Mouse (Mus musculus): ENCODE measurements around the gene Senp6. TPM values are rescaled to one million over a fixed set of nuclear protein-coding genes. Genes with fewer than 3 reads are reported as not detected.
A peak's percentile ranks its signal among the peaks of the same experiment; 100 is the strongest.
"Not testable (repeated sequence)": the region's sequence is repeated elsewhere in the genome, so short reads cannot be mapped to it uniquely, and the experiment has no call there.

Gene Senp6
- total RNA-seq (2021), result 100 to 1,000 TPM; 119 to 131 TPM

DNA sequence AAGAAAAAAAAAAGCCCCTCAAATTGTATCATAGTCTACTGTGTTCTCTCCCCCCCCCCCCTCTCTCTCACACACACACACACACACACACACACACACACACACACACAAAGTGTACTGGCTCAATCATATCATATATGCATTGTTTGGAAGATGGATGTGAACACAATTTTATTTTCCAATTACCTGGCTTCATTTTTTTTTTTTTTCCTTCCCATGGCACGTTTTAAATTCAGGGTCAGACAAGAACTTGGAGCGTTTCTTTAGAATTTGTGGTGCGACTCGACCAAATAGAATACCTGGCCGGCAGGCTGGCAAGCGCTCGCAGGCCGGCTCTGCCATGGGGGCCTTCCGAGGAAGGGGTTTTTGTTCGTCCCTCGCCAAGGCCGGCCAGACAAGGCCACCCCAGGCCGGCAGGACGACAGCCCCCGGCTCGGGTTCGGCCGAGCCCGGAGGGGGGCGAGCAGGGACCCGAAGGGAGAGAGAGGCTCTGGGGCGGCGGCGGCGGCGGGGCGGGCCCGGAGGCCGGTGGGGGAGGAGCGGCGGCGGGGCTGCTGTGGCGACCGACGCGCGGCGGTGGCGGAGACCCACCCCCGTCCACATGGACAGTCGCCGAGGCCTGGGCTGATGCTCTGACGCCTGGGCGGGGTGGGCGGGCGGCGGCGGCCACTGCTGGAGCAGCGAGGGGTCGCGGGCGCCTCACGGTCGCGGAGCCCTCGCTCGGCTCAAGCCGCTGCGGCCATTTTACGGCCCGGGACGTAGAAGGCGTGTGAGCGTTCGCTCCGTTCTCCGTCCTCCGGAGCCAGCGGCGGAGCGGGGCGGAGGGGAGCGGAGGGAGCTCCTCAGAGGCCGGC is at the start of gene Senp6:
Gene Senp6 (plus strand): TSS at position 537 of the 854 bp plus-strand sequence.
- intact Hi-C loops (cut with DNase I), result no loop called here
- peak; percentile 85 for DNase-seq

DNA sequence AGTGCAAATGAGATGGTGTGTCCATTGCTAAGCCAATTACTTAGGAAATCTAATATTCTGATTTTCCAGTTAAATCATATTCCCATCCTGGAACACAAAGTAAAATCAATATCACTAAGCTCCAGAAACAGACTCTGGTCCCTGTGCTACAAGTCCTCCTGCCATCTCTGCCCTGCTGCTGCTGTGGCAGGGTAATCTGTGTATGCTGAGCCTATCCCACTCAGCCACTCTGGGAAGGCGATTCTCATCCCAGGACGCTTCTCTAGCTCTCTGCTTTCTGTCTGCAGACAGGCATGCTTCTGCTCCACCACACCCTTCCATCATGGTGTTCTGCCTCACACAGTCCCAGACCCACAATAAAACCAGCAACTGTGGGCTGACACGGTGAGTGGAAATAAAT is 46.3 kb upstream of the Senp6 start:
- intact Hi-C loops (cut with DNase I), result no loop called here
- DNase-seq, result no peak

DNA sequence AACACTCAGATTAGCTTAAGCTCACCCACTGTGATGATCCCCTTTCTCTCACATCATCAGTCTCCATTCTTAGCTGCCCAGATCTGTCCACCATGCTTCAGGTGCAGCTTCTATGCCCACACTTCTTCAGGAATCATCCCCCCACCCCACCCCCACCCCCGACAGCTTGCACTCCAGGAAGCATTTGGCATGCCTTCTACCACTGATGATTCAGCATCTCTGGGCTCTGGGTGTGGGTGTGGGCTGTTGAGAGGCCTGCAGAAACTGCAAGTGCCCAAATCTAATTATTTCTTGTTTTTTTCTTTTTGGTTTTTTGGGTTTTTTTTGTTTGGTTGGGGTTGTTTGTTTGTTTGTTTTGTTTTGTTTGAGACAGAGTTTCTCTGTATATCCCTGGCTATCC is 45.1 kb upstream of the Senp6 start:
- intact Hi-C loops (cut with DNase I), result no loop called here
- DNase-seq, result no peak

DNA sequence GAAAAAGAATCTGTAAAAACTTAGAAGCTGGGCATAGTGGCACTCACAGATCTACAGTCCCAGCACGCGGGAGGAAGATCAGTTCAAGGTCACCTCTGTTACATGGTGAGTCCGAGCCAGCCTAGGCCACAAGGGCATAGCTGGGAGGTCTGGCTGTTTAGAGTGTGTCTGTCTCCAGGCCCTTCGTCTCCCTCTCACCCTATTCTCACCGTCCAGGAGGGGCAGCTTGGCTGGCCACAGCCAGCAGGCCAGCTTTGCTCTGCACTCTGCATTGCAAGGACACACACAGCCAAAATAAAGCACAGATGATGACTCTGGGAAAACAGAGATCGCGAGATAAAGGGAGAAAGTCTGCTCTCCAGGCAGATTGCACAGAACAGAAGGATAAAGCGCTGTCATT is 43.9 kb upstream of the Senp6 start:
- no peak for DNase-seq
- intact Hi-C loops (cut with DNase I), result no loop called here

DNA sequence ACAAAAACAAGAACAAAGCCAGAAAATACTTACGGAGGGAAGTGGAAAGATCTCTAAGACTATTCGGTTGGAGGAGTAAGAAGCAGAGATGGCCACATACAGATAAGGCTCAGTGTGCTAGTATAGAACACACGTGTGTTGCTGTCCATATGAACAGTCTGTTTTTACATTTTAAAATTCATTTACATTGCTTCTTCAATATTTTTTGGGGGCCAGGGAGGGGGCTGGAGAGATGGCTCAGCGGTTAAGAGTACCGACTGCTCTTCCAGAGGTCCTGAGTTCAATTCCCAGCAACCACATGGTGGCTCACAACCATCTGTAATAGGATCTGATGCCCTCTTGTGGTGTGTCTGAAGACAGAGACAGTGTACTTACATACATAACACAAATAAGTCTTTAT is 41.4 kb upstream of the Senp6 start:
- intact Hi-C loops (cut with DNase I); DNase-seq: not testable (repeated sequence)

DNA sequence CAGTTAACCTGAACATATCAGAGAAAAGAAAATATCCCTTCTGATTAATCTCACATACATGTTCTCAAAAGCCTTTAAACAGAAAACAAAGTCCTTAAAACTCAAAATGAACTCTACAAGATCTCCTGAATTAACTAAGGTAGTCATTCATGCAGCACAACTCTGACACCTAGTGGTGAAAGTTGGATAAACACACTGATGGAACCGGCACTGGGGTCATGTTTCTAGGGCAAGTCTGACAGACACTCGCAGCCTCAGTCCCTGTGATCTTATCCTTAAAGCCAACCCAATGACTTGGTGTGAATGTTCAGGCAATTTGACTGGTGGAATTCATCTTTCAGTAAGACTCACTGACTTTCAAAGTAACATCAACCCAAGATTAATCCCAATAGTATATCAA is 40.7 kb upstream of the Senp6 start:
- intact Hi-C loops (cut with DNase I), result no loop called here

DNA sequence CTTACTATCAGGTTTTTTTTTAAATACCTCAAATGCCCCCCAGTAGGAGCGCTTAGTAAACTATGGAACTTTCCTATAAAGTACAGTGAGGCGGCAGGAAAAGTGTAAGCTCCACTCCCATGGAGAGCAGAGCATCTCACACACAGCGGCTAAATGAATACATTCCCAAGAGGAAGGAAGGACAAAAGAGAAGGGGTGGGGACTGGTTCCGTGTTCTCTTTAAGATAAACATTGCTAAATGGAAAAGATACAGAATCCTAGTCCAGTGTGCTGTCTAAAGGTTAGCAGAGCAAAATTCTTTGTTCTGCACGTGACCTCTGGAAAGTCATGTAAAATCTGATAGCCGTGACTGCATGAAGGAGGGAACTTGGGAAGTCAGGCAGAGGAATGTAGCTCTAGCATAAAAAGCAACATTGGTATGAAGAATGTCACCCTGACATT is 40.1 kb upstream of the Senp6 start:
- DNase-seq, result no peak
- intact Hi-C loops (cut with DNase I), result no loop called here

More for the DNA sequence above, 40.7 kb upstream of the Senp6 start:
- peak; percentile 31 for DNase-seq

DNA sequence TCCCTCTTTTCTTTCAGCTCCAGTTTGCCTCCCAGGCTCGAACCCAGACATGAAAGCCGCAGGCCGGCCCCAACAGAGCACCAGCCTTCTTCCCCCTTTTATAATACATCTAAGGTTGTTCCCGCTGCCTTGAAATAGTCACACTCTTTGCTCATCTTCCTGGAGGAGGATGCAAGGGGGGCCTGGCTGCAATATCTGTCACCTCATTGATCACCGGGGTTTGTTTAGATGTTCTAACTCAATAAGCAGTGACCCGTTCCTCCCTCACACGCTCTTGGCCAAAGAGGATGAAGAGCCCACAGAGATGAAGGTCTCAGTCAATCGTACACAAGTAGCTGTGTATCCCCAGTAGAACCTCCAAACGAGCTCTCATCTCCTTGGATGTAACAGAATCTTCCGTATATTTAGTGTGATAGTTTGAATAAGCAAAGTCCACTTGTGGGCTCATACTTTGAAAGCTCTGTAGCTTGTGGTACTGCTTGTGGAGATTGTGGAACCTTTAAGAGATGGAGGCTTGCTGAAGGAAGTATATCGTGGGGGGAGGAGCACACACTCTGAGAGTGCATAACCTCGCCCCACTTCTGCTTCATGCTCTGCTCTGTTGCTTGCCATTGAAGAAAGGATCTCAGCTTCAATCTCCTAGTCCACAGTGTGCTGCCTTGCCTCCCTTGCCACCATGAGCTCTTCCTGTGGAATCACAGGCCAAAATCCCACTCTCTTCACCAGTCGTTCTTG is 29.3 kb upstream of the Senp6 start:
- no peak for DNase-seq
- intact Hi-C loops (cut with DNase I), result no loop called here

DNA sequence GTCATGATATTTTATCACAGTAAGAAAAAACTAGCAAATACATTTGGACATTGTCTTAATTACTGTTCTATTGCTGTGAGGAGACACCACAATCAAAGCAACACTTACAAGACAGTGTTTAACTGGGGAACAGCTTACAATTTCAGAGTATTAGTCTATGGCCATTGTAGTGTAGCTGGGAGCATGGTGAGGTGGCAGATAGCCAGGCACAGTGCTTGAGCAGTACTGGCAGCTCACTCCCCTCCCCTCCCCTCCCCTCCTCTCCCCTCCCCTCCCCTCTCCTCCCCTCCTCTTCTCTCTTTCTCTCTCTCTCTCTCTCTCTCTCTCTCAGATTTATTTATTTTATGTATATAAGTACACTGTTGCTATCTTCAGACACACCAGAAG is 28.7 kb upstream of the Senp6 start:
- DNase-seq, result peak; percentile 2
- intact Hi-C loops (cut with DNase I), result no loop called here

DNA sequence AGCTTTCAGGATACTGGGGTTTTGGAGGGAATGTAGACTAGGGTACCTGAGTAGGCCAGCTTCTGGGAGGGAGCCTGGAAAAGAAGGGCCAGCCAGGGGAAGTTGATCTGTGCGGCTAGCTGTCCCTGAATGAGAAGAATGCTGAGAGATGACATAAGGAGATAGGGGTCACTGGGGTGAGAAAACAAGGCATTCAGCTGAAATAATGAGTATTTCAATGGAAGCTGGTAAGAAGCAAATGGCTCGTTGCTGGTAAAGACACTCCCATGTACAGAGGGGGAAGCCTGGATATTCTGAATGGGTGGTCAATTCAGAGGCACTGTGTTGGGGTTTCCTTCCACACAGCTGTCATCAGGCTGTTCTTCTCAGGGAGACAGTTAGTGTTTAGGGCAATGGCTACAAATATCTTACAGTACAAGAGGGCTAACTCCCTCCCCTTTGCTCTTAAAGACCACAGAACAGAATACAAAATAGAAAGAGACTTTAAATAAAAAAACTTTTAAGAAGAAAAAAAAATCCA is 27.3 kb upstream of the Senp6 start:
- intact Hi-C loops (cut with DNase I), result no loop called here
- DNase-seq, result no peak

DNA sequence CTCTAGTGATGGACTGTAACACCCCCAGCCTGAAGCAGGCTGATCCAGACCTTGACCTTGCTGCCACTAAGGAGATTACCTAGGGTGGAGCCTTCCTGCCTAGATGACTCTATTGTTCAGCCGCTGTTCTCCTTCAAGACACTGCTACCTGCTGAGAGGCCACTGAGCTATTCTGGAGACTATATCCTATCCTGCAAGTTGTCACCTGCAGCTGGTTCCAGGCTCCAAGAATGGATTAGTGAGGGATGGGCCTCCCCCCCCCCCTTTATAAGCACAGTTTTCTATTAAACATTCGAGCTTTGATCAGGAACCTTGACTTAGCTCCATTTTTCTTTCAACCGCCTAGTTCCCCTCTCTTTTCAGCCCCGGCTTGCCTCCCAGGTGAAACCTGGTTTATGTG is 22.4 kb upstream of the Senp6 start:
- DNase-seq; intact Hi-C loops (cut with DNase I): not testable (repeated sequence)

DNA sequence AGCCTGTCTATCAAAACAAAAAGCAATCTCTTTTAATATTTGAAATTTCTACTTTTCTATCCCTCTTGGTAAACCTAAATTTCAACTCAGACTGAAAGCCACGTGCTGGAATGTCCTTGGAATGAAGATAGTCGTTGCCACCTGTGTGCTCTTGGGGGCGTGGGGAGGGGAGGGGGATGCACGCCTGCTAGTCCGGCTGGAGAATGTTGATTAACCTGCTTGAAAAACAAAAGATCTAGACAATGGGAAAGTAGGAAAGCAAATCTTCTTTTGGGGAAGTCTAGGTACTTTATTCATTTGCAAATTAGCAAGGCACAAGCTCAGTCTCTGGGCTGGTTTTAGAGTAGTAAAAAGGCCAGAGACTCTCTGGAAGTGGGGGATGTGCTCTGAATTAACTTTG is 17.4 kb upstream of the Senp6 start:
- DNase-seq; intact Hi-C loops (cut with DNase I): not testable (repeated sequence)

DNA sequence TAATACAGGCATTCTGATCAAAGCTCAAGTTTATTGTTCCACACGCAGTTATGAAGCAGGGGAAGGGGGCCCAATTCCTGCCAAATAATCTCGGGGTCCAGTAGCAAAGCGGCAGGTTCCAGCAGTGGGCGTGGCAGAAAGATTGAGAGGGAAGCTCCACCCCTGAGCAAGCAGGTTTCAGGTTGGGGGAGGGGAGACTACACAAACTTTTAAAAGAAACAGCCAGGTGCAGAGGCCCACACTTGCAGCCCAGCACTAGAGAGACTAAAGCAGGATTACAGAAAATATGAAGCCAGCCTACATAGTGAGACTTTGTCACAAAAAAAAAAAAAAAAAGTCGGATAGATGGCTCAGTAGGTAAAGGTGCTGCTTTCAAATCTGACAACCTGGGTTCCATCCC is 13.8 kb upstream of the Senp6 start:
- intact Hi-C loops (cut with DNase I), result no loop called here
- no peak for DNase-seq

DNA sequence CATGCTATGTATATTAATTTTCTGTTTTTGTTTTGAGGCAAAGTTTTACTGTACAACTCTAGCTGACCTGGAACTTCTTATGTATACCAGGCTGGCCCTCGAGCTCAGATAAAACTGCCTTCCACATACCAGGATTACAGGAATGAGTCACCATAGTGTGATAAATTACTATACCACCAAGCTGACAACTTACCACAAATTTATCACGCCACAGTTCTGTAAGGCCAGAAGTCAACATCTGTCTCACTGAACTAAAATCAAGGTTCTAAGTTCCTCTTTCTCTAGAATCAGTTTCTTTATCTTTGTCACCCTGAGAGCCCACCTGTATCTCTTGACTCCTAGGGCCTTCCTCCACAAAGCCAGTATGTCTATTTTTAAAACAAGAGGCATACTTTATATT is 9.0 kb upstream of the Senp6 start:
- DNase-seq, result no peak
- intact Hi-C loops (cut with DNase I), result no loop called here

DNA sequence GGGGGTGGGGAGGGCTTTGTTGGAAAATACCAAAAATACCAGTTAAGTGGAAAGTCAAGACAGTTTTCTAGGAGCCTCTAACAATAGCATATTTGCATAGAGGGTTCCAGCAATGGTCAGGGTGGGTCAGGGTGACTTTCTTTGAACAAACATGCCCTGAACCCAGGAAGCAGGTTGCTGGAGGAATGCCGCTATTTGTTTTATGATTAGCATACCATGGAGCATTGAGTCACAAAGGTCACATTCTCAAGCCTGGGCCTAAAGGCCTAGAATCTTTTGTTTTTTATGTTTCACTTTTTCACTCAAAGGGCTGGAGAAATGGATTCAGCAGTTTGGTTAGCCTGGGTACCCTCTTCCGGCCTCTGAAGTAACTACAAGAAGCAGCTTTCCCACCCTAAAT is 1.2 kb upstream of the Senp6 start:
- intact Hi-C loops (cut with DNase I); DNase-seq: not testable (repeated sequence)

DNA sequence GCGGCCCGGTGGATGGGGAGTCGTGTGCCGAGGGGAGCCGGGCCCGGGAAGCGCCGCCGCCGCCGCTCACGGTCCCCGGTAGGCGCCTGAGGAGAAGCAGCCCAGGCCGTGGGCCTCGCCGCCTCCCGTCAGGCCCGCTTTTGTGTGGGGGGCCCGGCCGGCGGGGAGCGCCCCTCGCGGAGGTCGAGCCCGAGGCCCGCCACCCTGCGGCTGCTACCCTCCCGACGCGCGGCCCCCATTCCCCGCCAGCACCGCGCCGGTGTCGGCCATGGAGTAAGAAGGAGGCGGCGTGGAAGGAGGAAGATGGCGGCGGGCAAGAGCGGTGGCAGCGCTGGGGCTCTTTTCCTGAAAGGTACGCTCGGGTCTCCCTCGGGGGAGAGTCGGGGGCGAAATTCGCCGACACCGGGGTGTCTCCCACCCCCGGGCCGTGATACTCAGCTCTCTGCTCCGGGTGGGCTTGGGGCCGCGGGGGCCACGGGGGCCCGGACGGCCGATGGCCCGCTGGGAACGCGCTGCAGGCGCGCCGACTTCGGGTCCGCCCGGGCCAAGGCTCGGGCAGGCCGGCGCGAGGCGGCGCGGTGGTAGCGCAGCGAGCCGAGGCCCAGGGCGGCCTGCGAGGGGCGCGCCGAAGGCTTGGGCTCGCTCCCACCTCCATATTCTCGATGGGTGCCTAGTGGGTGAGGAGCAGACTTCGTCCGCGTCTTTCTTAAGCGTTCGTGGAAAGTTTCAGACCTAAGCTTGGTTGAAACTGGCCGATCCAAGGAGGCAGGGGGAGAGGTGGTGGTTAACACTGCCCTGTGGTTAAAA is 721 bp downstream of the Senp6 start:
- peak; percentile 60 for DNase-seq

DNA sequence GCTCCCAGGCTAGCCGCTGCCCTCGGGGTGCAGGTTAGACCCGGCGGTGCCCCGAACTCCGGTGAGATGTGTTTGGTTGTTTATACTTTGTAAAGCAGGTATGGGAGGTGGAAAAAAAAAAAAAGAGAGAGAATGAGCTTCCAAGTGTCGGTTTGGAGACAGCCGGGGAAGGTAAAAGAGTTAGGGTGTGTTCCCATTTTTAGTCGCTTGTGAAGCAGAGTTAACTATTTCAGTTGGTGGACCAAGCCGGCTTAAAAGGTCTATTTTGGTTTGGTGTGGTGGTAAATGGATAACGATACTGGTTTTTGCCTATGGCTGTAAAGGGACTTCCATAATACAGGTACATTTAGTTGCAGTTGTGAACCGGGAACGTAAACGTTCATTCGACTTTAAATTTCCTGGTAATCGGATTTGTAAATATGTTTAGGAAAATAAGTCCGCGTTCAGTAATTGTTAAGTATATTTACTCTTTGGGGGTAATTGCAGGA is 1.4 kb downstream of the Senp6 start:
- no peak for DNase-seq
- intact Hi-C loops (cut with DNase I), result no loop called here

More for the DNA sequence above, 721 bp downstream of the Senp6 start:
- intact Hi-C loops (cut with DNase I), result no loop called here

DNA sequence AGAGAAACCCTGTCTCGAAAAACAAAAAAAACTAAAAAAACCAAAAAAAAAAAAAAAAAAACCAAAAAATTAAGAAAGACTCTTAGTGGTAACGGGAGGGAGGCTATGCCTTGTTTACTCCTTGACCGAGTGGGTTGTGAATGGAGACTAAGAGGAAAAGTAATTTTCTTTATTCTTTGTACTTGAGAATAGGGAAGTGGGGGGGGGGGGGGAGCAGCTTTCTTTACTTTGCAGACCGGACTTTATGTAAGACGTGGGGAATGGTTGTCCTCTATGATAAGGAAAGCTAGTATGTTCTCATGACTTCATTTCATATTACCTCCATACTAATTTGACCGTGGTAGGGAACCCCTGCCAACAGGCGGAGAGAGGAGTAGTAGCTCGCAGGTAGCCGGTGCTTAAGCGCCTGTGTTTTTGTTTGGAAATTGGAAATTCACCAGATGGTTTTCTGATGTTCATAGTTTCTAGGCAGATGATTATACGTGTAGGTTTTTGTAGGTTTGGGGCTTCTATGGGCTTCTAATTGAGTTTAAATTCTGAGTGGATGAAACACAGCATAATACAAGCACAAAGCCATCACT is 2.1 kb downstream of the Senp6 start:
- intact Hi-C loops (cut with DNase I), result no loop called here

DNA sequence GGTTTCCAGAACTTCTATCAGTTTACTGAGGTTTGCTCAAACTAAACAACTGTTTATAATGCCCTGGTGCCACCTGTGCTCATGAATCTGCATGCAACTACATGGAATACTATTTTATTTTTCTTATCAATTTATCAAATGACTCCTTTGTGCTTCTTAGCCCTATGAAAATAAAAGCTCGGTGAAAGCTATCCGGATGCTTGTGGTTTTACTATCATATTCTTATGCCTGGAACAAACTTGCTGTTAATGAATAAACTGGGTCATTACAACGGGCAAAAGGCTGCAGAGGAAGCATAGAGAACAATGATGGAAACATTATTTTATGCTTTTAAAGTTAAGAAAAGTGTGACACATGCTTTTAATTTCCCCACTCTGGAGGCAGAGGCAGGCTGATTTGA is 3.3 kb downstream of the Senp6 start:
- intact Hi-C loops (cut with DNase I), result no loop called here
- no peak for DNase-seq

More for the DNA sequence above, 2.1 kb downstream of the Senp6 start:
- no peak for DNase-seq

DNA sequence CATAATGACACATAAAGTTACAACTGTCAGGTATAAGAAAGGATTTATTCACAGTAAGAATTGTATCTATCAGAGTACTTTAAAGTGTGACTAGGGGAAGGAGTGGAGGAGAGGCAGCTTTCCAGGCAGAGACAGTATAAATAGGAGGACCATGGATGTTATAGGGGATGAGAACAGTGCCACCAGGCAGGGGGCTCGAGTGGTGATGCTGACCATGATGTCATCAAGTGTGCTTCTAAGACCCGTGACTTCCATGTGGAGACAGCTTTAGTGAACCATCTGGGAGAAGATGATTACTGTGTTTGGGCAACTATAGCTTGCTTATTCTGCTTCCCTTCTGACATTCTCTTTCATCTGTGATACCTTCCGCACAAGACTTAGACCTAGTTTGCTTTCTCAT is 4.9 kb downstream of the Senp6 start:
- no peak for DNase-seq
- intact Hi-C loops (cut with DNase I), result no loop called here
